Mouse (Mus musculus) thymus, postnatal 36 days (tissue): Measurements from ENCODE around the gene Rab5c.

Source experiments
- DNase-seq, 2 experiments: peaks; one replicate each; pipeline ENCODE4 v3.0.0; 2022; ENCODE audit warnings: mixed read lengths in 2 of 2

Gene Rab5c

DNA sequence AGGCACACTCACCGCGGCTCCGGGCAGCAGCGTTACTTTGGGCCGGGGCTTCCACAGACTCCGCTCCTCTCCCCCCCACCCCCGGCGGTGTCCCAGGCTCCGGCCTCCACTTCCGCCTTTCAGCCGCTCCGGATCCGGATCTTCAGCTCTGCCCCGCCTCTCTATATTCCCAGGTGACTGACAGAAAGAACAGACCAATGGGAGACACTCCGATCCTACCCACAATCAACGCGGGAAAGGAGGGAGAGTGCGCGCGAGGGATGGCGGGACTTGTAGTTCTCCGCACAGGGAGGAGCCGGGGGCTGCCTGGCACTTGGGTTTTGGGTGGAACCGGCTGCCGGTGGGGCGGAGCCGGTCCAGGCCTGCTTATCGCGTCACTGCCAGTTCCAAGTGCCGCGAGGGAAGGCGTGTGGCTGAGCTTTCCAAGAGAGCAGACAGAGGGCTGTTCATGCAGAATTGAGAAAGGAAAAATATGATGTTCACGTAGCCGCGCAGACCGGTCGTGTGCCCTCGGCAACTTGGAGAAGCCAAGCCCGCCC lies at the start of gene Rab5c:
Rab5c (minus strand) TSS at position 150 of the 539 bp plus-strand sequence.
- peak; percentile 96 to 98 for DNase-seq

DNA sequence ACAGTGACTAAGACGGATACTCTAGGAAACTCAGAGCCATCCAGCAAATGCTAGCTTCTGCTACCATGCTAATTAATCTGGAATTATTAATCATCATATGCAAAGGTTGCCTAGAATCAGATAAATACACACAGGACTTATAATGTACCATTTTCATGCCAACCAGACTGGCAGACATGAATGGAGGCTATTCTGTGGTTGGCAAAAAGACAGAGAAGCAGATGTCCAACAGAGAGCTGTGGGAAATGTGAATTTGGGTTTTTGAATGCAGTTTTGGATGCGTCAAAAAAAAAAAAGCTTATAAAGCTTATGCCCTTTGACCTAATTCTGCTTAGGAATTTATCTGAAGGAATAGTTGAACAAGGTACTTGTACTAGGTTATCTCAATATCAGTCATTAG lies 47.8 kb upstream of the Rab5c start:
- DNase-seq: no peak

DNA sequence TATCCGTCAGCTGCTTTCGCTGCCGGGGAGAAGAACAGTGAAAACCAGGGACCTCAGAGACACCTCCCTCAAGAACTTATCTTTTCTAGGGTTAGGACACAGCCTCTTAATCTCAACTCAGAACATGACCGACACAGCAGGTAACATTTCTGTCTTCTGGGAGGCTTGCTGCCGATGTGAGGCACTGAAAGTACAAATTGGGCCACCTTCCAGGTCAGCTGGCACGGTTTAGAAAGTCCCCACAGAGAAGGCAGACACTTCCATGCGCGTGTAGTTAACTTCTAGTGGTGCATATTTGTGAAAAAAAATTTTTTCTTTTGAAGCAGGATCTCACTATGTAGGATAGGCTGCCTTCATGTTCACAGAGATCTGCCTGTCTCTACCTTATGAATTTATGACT lies 46.3 kb upstream of the Rab5c start:
- no peak for DNase-seq

DNA sequence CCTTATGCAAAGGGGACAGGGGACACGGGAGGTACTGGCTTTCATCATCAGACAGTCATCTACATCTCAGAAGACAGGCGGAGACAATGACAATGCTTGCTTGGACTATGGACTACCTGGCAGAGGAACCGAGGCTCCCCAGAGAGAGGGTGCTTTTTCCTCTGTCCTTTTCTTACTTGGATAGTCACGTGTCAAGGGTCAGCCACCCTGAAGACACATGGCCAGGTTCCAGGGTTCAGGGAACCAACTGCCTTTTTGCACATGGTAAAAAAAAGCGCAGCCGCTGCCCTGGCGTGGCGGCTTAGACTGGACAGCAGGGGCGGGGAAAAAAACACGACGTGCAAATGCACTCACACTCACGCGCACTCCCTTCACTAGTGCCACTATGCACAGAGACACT lies 44.6 kb upstream of the Rab5c start:
- DNase-seq: no peak

DNA sequence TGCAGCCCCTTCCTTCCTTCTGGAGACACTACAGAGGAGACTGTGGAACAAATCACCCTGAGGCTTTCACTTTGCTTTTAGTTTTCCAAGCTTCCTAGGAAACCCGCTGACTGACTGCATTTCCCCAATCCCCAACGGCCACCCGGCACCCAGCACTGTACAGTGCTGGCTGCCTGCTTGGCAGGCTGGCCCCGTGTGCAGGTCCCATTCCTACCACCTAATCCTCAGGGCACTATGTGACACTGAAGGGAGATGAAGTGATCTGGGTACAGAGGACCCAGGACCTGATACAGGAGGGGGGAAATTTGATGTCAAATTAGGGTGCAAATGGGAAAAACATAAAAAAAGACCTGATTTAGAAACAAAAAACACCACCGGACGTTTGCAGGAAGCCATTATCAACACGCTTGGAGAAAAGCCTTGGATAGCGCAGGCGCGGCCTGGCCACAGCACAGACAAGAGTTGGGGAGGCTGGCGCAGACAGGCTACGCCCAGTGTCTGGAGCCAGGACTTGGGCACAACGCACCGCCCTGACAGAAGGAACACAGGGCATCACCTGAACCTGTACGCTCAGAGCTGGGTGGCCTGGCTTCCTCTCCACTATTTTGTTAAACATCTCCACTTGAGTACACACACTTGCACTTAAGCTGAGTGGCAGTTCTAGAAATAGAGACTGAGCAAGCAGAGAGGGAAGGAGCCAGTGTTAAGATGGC lies 43.9 kb upstream of the Rab5c start:
- DNase-seq: no peak

DNA sequence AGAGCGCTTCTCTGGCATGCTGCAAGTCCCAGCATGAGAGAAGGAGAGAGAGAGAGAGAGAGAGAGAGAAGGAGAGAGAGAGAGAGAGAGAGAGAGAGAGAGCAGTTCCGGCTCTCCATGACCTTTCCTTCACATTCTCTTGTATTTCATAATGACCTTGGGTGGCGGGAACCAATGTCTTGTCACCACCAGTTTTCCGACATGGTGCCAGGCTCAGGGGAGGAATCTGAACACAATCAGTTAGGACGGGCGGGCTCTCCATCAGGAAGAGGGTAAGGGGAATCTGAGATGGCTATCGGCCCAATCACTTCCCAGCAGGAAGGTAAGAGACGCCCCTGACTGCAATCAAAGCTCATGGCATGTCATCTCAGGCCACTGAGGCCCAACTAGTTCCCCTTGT lies 42.2 kb upstream of the Rab5c start:
- no peak for DNase-seq

DNA sequence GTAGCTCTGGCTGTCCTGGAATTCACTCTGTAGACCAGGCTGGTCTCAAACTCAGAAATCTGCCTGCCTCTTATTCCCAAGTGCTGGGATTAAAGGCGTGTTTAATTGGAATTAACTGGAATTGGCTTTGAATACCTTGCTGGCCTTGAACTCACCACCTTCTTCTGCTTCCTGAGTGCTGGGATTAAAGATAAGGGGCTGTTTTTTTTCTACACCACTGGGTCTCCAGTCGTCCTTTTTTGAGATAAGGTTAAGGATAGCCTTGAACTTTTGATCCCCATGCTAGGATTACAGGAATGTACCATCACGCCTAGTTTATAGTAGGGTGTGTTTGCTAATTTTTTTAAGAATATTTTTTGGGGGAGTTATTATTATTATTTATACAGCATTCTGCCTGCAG lies 40.1 kb upstream of the Rab5c start:
- no peak for DNase-seq

DNA sequence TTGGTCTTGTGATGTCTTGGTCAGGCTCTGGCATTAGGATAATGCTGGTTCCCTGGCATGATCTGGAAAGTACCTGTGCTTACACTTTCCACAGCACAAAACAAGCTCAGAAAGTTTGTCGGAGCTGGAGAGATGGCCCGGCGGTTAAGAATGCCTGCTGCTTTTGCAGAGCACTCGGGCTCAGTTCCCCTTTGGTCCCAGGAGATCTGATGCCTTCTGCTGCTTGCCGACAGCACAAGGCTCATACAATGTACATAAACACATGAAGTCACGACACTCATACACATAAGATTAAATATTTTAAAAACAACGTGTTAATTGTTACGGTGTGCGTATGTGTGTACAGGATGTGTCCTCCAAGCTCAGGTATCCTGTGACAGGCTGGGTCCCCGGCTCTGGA lies 37.9 kb upstream of the Rab5c start:
- DNase-seq: no peak

DNA sequence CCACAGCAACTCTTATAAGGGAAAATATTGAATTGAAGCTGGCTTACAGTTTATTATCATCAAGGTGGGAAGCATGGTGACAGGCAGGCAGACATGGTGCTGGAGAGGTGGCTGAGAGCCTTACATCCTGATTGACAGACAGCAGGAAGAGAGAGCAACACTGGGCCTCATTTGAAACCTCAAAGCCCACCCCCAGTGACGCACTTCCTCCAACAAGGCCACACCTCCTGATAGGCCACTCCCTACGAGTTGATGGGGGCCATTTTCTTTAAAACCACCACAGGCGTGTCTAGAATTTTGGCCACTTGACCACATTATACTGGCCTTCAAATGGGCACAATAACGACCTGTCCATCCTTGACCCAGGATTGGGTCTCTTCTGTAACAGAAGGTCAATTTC lies 36.2 kb upstream of the Rab5c start:
- no peak for DNase-seq

DNA sequence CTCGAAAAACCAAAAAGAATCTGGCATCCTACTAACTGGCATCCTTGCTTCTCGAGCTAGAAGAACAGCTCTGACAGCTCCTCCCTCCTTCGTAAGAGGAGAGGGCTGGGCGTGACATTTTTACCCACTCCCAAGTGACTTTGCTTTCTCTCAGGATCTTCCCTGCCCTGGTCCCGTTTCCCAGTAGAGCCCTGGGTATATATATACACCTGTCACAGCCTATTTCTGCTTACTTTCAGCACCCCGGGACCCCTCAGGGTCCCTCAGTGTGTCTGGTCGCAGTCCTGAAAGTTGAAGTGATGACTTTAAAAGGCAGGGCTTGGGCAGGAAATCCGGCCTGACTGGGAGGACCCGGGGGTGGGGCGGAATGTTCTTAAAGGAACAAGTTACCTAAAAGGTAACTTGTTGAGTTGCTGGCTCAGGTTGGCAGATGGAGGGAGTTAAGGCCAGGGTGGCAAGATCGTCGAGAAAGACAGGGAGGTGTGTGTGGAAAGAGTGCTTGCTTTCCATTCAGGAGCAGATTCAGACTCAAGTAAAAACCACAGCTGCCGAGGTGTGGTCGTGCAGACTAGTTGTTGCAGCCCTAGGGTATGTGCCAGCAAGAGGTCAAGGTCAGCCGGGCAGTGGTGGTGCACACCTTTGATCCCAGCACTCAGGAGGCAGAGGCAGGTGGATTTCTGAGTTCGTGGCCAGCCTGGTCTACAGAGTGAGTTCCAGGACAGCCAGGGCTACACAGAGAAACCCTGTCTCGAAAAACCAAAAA lies 32.8 kb upstream of the Rab5c start, which contains the start of gene Ghdc:
Ghdc (minus strand) TSS at position 312 of the 763 bp plus-strand sequence.
- peak; percentile 79 to 80 for DNase-seq

DNA sequence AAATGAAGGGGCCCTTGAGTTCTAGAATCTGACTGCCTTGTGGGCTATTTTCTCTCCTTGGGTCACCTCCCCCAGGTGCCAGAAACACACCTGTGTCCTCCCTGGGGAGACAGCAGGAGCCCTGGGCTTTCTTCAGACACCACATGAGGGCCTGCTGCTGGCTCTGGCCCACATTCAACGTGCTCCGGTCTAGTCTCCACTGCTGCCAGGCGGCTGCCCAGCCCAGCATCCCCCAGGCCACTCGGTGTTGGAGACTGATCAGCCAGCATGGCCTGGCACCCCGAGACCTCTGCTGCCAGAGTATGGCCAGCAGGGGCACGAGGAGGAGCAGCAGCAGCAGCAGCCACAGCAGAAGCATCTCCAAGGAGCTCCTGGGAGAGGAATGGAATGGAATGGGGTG lies 32.0 kb upstream of the Rab5c start:
- DNase-seq: no peak

DNA sequence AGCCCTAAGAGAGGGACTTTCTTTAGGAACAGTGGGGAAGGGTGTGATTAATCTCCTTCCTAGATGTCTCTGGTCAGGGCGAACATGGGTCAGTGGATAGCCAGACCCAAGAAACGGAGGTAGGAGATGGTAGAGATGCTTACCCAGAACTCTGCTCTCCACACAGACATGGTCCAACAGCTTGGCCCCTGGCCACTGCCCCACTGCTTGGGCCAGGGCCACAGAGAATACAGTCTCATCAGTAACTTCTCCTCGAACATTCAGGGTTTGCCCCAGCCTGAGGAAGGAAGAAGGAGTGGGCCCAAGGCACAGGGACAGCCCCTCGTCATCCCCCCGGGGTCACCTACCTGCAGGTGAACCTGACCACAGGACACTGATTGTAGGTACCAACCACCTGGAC lies 29.9 kb upstream of the Rab5c start:
- no peak for DNase-seq

DNA sequence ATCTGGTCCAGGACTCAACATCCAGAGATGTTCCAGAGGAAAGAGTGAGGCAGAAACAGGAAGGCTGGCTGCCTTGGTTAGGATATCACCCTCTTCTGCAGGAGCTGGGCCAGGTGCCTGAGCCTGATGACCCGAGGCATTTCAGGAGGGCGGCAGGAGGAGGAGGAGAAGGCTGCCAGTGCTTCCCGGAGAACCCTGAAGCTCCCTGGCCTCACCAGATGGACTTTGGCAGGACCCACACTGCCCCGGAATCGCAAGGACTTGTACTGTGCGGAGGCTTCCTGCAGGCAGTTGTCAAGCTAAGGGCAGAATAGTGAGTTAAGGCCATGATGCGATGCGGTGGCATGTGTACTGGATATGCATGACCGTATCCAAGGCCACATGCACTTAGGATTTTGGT lies 28.7 kb upstream of the Rab5c start:
- no peak for DNase-seq

DNA sequence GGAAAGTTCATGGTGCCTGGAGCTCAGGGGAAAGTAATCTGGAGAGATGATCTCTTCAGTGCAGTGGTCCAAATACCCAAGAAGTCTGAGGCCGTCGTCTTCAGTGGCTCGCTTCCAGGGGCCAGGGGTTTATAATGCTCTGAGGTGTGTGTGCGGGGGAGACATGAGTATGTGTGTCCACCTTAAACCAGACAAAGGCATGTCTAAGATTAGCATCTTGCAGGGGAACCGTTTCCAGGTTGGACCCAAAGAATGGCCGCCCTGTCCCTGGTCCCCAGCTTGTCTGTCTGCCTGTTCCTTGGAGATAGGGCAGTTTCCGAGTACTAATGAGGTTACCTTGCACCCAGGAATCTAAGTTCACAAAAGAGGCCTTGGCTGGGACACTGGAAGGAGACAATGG lies 24.8 kb upstream of the Rab5c start, which contains the start of gene Hcrt:
Hcrt (minus strand) TSS at position 101 of the 400 bp plus-strand sequence.
- no peak for DNase-seq

DNA sequence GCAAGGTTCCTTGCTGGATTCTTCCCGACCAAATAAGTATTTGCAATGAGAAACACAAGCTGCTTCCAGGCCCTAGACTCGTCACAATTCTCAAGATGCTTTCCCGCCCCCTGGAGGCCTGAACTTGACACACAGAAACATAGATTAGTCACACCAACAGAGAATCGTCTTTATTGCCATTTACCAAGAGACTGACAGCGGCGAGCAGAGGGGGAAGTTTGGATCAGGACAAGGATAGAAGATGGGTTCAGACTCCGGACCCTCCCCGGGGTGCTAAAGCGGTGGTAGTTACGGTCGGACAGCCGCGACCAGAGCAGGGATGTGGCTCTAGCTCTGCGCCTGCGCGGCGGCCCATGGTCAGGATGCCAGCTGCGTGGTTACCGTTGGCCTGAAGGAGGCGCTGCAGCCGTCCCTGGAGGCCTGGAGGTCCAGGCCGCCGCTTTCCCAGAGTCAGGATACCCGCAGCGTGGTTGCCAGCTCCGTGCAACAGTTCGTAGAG lies 23.6 kb upstream of the Rab5c start:
- peak; percentile 78 to 80 for DNase-seq

DNA sequence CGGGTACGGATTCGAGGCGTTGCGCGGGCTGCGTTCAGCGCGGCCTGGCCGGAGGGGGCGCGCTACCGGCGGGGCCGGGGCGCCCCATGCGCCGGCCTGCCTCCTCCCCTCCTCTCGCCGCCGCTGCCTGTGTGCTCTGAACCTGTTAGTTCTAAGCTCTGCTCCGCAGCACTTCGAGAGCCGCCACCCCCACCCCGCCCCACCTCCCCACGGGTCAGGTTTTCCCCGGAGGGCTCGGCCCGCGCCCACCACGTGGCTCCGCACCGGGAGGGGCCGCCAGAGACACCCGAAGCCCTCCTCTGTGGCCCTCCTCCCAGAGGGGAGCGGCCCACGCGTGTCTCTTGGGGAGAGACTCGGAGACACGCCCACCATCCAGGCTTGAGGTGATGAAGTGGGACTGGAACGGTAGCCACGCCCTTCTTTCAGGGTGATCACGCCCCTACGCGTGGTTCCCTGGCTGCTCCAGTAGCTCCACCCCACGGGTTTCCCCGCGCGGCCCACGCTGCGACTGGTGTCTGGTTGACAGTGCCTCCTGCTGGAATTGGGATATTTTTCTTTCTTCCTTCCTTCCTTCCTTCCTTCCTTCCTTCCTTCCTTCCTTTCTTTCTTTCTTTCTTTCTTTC lies 21.7 kb upstream of the Rab5c start, which contains the start of gene Kcnh4:
Kcnh4 (minus strand) TSS at position 332 of the 623 bp plus-strand sequence.
- DNase-seq: peak; percentile 72 to 83

DNA sequence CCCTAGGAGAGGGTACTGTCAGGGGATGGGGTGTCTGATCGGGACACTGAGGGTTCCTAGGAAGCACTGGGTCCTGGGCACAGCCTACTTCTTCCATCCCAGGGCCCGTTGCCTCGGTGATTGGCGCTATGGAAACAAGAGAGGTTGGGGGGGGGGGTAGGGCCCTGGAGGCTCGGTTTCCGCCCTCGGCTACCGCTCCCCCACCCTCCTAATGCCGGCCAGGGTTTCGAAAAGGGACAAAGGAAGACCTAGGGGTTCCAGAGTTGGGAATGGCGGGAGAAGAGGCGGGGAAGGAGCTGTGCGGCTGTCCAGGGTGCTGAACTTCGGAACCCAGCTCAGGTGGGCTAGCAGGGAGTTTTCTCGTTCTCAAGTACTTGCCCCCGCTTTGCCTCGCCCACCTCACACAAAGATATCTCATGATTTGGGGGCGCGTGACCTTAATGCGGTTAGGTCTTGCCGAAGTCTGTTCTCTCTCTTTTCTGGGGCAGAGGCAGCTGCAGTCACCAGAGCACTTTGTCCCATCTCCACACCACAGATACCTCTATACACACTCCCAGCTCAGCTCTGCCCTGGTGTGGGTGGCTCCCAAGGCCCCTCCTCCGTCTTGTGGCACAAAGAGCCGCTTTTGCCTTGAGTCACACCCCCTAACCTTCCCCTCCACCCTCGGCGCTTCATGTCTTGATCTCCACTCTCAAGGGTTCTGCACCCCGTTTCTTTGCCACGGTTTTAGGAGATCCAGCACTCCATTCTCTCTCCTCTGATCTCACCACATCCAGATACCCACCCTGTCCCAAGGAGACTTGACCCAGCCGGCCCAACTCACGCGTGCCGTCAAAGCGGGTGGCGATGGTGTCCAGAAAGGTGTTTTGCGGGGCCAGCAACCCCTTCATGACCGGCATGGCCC lies 20.9 kb upstream of the Rab5c start:
- DNase-seq: peak; percentile 50 to 54

DNA sequence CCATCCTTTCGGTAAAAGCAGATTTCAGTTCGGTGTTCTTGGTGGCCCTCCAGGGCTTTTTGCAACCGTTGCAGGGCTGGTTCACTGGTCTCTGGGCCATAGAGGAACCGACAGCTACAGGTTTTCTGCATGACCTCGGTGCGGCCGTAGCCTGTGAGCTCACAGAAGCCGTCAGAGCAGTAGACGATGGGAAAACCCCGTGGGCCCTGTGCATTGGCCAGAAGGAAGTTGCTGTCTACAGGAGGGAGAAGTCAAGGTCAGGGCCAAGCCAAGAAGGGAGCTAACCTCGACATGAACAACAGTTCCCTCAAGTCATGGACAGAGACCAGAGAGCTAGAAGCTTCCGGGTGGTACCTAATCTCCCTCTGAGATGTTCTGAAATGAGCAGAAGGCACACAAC lies 19.6 kb upstream of the Rab5c start:
- no peak for DNase-seq

DNA sequence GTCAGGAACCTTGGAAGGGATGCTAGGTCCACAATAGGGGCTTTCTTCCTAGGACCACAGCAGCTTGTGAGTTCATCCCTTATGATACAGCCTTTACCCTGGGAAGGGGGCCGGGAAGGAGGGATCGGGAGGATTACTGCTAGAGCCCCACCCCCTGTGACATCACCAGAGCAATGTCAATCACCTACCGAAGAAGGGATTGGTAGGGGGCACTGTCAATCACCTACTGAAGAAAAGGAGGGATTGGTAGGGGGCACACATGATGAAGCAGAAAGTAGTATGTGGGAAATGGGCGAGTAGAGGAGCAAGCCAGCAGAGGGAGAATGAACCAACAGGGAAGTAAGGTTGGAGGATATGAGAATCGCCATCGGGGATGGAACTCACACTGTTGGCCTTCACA lies 18.5 kb upstream of the Rab5c start:
- DNase-seq: no peak

DNA sequence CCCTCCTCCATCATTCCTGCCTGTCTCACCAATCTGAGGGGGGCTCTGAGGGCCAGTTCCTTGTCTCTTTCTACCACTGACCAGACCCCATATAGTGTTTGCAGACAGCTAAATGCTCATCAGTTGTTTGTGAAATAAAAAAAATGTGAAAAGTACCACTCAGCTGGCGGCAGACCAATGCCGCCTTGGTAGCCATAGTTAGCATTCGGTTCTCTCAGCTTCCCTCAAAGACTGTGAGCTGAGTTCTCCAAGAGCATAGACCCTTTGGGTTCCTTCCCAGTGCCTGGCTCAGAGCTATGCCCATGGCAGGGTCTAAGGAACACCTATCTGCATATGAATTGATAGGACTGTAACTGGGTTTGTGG lies 16.7 kb upstream of the Rab5c start:
- DNase-seq: no peak

DNA sequence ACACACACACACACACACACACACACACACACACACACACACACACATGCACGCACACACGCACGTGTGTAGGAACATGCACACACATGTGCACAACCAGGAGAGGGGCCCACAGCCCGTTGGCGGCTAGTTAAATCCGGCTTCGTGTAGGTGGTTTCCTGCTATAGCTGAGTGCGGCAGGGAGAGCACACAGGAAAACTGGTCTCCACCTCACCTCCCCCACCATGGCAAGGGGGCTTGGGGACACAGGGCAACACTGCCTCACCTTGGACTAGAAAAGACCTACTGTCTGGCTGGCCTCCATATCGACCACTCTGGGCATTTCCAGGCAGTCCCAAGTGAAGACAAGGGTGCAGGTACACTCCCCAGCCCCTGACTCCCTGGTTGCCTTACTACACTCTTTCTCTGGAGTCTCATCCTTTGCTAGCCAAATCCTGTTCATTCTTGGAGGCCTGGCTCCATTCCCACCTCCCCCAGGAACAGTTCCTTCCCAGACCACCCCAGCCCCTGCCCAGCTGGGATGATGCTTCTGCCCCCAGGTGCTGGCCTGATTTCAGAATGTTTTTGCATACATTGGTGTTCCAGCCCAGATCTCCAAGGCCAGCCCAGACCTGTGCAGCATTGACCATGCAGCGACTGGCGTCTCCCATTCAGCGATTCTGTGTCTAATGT lies 16.1 kb upstream of the Rab5c start:
- no peak for DNase-seq

DNA sequence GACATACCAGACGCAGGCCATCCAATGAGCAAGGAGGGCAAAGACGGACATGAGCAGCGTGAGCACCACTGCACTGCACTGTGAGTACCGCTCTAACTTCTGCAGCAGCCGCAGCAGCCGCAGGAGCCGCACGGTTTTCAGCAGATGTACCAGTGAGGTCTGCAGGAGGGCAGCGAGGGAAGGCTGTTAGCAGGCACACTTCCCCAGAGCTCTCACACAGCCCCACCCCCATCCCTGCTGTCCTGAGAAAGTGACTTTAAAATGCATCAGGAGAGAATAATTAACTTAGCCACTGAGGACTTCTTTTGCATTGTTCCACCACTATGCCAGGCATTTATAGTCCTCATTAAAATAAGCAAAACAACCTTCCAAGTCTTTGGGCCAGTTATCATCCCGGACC lies 14.3 kb upstream of the Rab5c start:
- DNase-seq: no peak
